Mouse (Mus musculus) c-Kit-positive CD71-positive TER-119-positive erythroid progenitor cells, embryonic 14.5 days (primary cell): Measurements from ENCODE around the gene Arhgef38.
A peak's percentile ranks its signal among the peaks of the same experiment; 100 is the strongest.

Source experiments
- DNase-seq: peaks from one replicate; pipeline ENCODE4 v3.0.0-alpha.2; 2013; ENCODE audit warnings: low spot score

The Arhgef38 gene

GRCm38 (mm10) chr3:133092274-133092853, 142.4 kb downstream of the Arhgef38 start:
- no peak for DNase-seq

GRCm38 (mm10) chr3:133091664-133092273, 143.0 kb downstream of the Arhgef38 start, which contains the start of the genes Ints12 and Gstcd:
Ints12 (plus strand) TSS chr3:133091840.
Gstcd (minus strand) TSS chr3:133092033.
- DNase-seq: peak; percentile 92

- peak; percentile 50 for DNase-seq
Observed at GRCm38 (mm10) chr3:133091121-133091663, 143.6 kb downstream of the Arhgef38 start.

- peak; percentile 30 for DNase-seq
Observed at GRCm38 (mm10) chr3:133090247-133091120, 144.3 kb downstream of the Arhgef38 start.

- peak; percentile 65 for DNase-seq
Observed at GRCm38 (mm10) chr3:133085858-133086257, 148.9 kb downstream of the Arhgef38 start.

GRCm38 (mm10) chr3:133082736-133083135, 152.0 kb downstream of the Arhgef38 start:
- no peak for DNase-seq

- no peak for DNase-seq
Observed at GRCm38 (mm10) chr3:133075560-133075959, 159.2 kb downstream of the Arhgef38 start.
